Mouse (Mus musculus): ENCODE measurements at regions not wholly inside any gene's neighbourhood (a gene's known extent, or its start where the extent isn't known, plus 50 kb on each side); places are given as distances from the start of the nearest gene placed in this dataset.

DNA sequence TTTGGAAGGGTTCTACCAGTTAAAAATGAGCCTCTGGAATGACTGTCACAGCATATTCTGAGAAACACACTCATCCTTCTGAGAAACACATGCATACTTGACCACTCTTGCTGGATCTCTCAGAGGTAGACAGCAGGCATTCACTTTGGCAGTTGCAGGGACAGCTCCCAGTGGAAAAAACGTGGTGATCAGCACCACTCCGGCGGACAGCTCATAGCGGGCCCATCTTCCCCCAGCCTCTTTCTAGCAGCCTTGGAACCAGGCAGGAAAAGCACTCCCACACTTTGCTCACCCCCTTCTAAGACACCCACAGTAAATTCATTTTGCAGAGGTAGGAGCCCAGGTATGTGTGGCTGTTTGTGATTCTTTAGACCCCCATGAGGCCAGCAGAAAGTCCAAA lies 442.7 kb downstream of the Prss52 start:
- no peak overlapping the region for H3K4me2 ChIP-seq
- 5% methylated on average over 4 of the region's 4 CpGs for WGBS
- ATAC-seq (ENCODE audit: low FRiP score), result no peak
- H3K9me3 ChIP-seq, result no peaks in the 10 kb centered on the region
- no peak overlapping the region for H3K4me3 ChIP-seq (replicated peaks)
- no peak overlapping the region for H3K9ac ChIP-seq
- no peaks in the 10 kb centered on the region for H3K36me3 ChIP-seq (replicated peaks)
- 0 out of 2 replicates have a peak, but pooled peaks cover 3% of the 10 kb centered on the region for H3K27me3 ChIP-seq
- no peaks in the 10 kb centered on the region for H3K4me1 ChIP-seq
- H3K27ac ChIP-seq, result no peak overlapping the region

DNA sequence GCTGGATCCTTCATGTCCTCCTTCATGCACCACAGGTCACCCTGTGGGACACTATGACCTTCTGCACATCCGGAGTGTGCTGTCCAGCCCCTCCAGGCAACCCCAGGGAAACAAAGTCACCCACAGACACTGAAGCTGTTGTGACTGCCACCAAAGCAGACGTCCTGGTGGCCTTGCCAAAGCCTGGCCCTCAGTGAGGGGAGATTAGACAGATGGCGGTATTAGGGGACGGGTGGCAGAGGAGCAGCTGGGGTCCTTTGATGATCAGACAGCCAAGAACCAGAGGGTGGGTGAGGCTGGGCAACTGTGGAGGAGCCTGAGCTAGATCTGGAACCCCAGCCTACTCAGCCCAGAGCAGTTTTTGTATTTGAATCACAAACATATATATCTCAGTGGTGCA lies 448.9 kb downstream of the Prss52 start:
- Histone ChIP-seq H3K9ac (no peak overlapping the region), H3K4me1 (no peaks in the 10 kb centered on the region), H3K9me3 (no peaks in the 10 kb centered on the region), H3K4me2 (no peak overlapping the region), H3K27ac (no peak overlapping the region), H3K36me3 (replicated peaks) (no peaks in the 10 kb centered on the region), H3K27me3 (no peaks in the 10 kb centered on the region), H3K4me3 (replicated peaks) (no peak overlapping the region)
- no peak for ATAC-seq (ENCODE audit: low FRiP score)
- 78% methylated on average over 4 of the region's 4 CpGs for WGBS

DNA sequence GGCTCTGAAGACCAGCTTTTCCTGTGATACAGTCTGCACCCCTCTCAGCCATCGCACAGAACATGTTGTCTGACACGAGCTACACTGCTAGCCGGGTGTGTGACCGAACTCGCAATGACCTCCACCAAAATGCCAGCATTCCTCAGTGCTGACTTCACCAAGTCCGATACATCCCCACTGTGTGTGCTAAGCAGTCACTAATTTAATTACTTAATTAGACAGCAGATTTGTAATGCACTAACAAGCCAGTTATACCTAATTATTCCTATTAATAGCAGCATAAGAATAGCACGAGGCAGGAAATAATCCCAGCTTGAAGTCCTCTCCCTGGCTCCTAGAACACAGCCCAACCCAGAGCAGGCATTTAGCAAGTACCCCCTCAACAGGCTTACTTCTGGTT lies 452.0 kb downstream of the Prss52 start:
- WGBS, result 72% methylated on average over 7 of the region's 7 CpGs
- Histone ChIP-seq H3K36me3 (replicated peaks) (no peaks in the 10 kb centered on the region), H3K27me3 (no peaks in the 10 kb centered on the region), H3K4me2 (no peak overlapping the region), H3K9ac (no peak overlapping the region), H3K9me3 (no peaks in the 10 kb centered on the region), H3K4me1 (no peaks in the 10 kb centered on the region), H3K27ac (no peak overlapping the region), H3K4me3 (replicated peaks) (no peak overlapping the region)
- no peak for ATAC-seq (ENCODE audit: low FRiP score)

DNA sequence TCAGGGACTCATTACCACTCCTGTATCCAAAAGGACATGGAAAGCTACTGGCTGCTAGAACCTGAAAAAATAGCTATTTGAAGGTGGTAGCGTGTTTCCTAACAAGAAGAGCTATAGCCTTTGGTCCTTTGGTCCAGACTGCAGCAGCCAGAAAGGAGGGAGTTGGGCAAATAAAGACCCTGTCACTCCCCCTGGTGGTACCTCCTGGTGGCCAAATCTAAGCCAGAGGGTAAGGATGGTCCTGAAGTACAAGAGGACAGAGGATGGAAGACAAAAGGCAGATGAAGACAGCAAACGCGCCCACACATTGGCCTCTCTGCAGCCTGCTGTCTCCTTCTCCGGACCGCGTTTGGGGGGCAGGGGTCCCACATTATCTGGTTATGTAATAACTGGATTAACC lies 453.4 kb downstream of the Prss52 start:
- no peak overlapping the region for H3K4me3 ChIP-seq (replicated peaks)
- no peak overlapping the region for H3K9ac ChIP-seq
- H3K9me3 ChIP-seq, result no peaks in the 10 kb centered on the region
- 75% methylated on average over 6 of the region's 6 CpGs for WGBS
- H3K4me2 ChIP-seq, result no peak overlapping the region
- H3K36me3 ChIP-seq (replicated peaks), result no peaks in the 10 kb centered on the region
- H3K27ac ChIP-seq, result no peak overlapping the region
- H3K27me3 ChIP-seq, result no peaks in the 10 kb centered on the region
- no peak for ATAC-seq (ENCODE audit: low FRiP score)
- H3K4me1 ChIP-seq, result no peaks in the 10 kb centered on the region

DNA sequence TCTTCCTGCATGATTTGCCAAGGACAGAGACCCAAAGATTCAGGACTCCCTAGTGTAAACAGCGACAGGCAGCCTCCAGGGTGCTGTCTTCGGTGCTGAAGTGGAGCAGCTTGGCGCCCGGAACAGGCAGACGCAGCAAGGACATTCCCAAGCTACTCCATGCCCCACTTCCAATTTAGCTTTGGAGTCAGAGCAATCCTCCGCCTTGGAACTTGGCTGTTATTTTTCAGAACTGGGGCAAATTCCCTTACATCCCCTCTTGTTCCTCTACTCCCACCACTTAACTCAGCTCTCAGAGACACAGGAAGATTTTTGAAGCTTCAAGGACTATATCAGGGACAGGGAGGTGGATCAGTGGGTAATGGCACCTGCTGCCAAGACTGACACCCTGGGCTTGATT lies 464.6 kb downstream of the Prss52 start:
- Histone ChIP-seq H3K4me3 (replicated peaks) (no peak overlapping the region), H3K27me3 (peaks cover 24% of the 10 kb centered on the region; the same call in 1 of the 2 replicates), H3K36me3 (replicated peaks) (no peaks in the 10 kb centered on the region), H3K4me2 (no peak overlapping the region), H3K9me3 (no peaks in the 10 kb centered on the region), H3K9ac (no peak overlapping the region), H3K27ac (no peak overlapping the region), H3K4me1 (no peaks in the 10 kb centered on the region)
- 16% methylated on average over 6 of the region's 6 CpGs for WGBS
- ATAC-seq (ENCODE audit: low FRiP score), result no peak

DNA sequence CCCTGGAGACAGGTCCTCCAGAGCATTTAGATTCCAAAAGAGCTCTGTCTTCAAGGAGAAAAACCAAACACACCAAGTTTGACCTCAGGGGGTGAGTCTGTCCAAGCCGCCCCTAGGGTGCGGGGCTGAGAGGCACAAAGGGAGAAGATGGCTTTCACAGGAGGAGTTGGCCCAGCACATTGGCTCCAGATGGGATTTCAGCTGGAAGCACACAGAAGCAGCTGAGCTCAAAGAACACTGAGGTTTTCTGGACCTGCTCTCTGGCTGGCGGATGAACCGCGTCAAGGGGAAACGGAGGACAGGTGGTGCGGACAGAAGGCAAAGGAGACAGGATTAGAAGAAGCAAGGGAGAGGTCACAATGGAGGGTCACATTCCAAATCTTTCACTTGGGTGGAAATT lies 466.9 kb downstream of the Prss52 start:
- Histone ChIP-seq H3K36me3 (replicated peaks) (no peaks in the 10 kb centered on the region), H3K4me2 (no peak overlapping the region), H3K9me3 (no peaks in the 10 kb centered on the region), H3K4me3 (replicated peaks) (no peak overlapping the region), H3K27me3 (peaks cover 18% of the 10 kb centered on the region; the same call in 1 of the 2 replicates), H3K4me1 (peaks cover 9% of the 10 kb centered on the region; the same call in 1 of the 2 replicates), H3K9ac (no peak overlapping the region), H3K27ac (no peak overlapping the region)
- 79% methylated on average over 7 of the region's 7 CpGs for WGBS
- ATAC-seq (ENCODE audit: low FRiP score), result no peak

DNA sequence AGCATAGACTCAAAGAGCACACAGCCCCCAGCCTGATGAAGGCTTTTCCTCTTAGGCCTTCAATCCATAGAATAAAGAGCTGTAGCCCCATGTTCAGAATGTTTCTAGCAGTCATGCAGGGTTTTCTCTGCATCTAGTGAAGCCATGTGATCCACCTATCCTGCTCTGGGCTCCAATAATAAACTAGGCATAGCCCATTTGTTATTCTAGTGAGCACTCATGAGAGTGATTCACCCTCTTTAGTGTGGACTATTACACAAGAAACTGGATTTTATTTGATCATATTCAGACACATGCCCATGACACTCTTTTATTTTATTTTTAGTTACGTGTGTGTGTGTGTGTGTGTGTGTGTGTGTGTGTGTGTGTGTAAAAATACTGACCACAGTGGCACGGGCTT lies 468.7 kb downstream of the Prss52 start:
- Histone ChIP-seq H3K4me1 (peaks cover 12% of the 10 kb centered on the region; the same call in 1 of the 2 replicates), H3K9ac (no peak overlapping the region), H3K27me3 (peaks cover 18% of the 10 kb centered on the region; the same call in 1 of the 2 replicates), H3K9me3 (no peaks in the 10 kb centered on the region), H3K4me3 (replicated peaks) (no peak overlapping the region), H3K36me3 (replicated peaks) (no peaks in the 10 kb centered on the region), H3K4me2 (no peak overlapping the region), H3K27ac (no peak overlapping the region)
- ATAC-seq (ENCODE audit: low FRiP score), result no peak
- 82% methylated on average over 2 of the region's 2 CpGs for WGBS

DNA sequence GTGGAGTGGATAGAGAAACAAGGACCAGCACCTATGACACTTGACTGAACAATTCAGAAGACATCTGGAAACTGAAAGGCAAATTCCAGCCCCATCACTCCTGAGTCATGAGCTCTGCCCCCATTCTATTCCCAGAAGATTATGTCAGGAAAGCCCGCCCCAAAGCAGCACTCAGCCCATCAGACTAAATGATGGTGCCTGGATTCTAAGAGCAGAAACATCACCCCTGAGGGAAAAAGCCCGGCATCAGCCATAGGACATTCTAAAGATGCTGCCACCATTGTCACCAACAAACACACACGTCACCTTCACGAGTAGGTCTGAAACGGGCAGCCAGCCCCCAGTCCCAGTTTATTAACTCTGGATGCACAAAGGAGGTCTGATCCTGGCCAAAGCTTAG lies 469.7 kb downstream of the Prss52 start:
- H3K36me3 ChIP-seq (replicated peaks), result no peaks in the 10 kb centered on the region
- no peak for ATAC-seq (ENCODE audit: low FRiP score)
- no peaks in the 10 kb centered on the region for H3K9me3 ChIP-seq
- peak overlapping the region; percentile 44 for H3K27ac ChIP-seq
- H3K4me2 ChIP-seq, result no peak overlapping the region
- WGBS, result 61% methylated on average over 5 of the region's 5 CpGs
- peaks cover 12% of the 10 kb centered on the region; the same call in 1 of the 2 replicates for H3K4me1 ChIP-seq
- no peak overlapping the region for H3K9ac ChIP-seq
- H3K27me3 ChIP-seq, result peaks cover 8% of the 10 kb centered on the region; the same call in 1 of the 2 replicates
- no peak overlapping the region for H3K4me3 ChIP-seq (replicated peaks)

DNA sequence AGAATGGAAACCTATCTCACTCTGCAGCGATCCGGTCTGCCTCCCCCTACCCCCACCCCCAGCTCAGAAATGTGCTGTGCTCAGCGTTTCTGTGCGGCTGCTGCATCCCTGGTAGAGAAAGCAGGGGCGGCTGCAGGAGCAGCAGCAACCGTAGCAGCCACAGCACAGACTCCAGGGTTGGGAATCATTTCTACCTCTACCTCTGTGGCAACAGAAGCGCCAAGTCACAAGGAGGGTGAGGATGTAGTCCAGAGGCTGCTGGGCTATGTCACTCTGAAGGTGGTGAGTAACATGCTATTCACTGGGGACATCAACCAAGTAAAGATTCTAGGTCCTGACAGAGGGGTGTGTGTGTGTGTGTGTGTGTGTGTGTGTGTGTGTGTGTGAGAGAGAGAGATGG lies 470.2 kb downstream of the Prss52 start:
- ATAC-seq (ENCODE audit: low FRiP score), result 0 out of 2 replicates have a peak, but pooled peaks have one; percentile 27
- 0 out of 2 replicates have a peak overlapping the region, but pooled peaks have one; percentile 2 for H3K4me2 ChIP-seq
- H3K4me3 ChIP-seq (replicated peaks), result peak overlapping the region; percentile 10; the same call in 1 of the 2 replicates

DNA sequence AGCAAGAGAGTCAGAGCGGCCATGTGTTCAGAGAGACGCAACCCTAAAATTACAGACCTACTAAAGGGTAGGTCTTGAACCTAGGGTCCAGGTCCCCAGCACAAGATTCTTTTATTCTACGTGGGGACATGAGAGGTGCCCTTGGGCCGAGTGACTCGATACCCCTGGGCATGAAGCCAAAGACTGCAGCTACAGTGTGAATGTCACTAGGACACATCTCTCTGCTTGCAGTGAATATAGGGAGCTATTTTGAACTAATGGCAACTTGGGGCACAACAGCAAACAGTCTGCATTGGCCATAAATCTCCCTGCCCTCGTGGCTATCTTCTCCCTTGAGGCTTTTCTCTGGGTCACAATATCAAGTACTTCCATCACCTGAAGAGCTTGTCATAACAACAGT lies 470.7 kb downstream of the Prss52 start:
- no peak overlapping the region for H3K4me3 ChIP-seq (replicated peaks)
- no peak for ATAC-seq (ENCODE audit: low FRiP score)
- H3K9me3 ChIP-seq, result no peaks in the 10 kb centered on the region
- H3K4me2 ChIP-seq, result peak overlapping the region; percentile 2; the same call in 1 of the 2 replicates
- H3K4me1 ChIP-seq, result peaks cover 12% of the 10 kb centered on the region; the same call in 1 of the 2 replicates
- no peaks in the 10 kb centered on the region for H3K36me3 ChIP-seq (replicated peaks)
- WGBS, result 81% methylated on average over 6 of the region's 6 CpGs
- H3K9ac ChIP-seq, result 0 out of 2 replicates have a peak overlapping the region, but pooled peaks have one; percentile 17
- H3K27me3 ChIP-seq, result peaks cover 11% of the 10 kb centered on the region; the same call in 1 of the 2 replicates
- H3K27ac ChIP-seq, result no peak overlapping the region

More for the DNA sequence above, 470.2 kb downstream of the Prss52 start:
- 52% methylated on average over 7 of the region's 7 CpGs for WGBS
- Histone ChIP-seq H3K9ac (0 out of 2 replicates have a peak overlapping the region, but pooled peaks have one; percentile 17), H3K36me3 (replicated peaks) (no peaks in the 10 kb centered on the region), H3K27me3 (peaks cover 7% of the 10 kb centered on the region; the same call in 1 of the 2 replicates), H3K9me3 (no peaks in the 10 kb centered on the region), H3K4me1 (peaks cover 12% of the 10 kb centered on the region; the same call in 1 of the 2 replicates), H3K27ac (peak overlapping the region; percentile 44)

DNA sequence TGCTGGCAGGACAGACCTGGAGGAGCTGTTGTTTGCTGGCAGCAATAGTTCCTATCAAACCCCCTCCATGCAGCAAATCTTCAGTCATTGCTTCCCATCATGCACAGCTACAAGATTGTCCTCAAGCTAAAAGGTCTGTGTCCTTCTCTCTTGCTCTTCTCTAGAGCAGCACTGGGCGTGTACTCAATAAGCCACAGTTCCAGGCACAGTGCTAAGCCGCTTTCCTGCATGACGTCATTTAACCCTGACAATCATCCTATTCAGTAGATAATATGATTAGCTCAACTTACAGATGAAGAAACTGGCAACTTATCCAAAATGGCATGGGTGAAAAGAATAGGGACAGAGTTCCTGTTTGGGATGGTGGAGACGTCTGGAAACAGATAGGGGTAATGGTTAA lies 471.9 kb downstream of the Prss52 start:
- no peak overlapping the region for H3K9ac ChIP-seq

DNA sequence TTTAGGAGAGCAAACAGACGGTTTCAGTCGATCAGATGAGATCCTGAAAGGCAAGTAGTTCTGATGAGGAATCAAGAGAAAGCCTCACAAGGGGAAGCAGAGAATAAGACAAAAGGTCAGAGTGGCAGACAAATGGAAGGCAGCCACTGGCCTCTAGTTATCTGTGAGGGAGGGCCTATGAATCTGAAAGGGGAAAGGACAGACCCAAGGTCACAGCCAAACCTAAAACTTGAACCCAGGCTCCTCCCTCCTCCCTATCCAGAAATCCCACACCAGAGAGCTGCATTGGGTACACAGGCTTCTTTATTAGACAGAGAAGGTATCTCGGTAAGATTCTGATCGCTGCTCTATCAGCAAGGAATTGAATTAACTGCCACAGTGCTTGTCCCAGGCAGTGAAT lies 476.0 kb downstream of the Prss52 start:
- 77% methylated on average over 4 of the region's 4 CpGs for WGBS
- peaks cover 36% of the 10 kb centered on the region for H3K4me1 ChIP-seq
- H3K4me2 ChIP-seq, result no peak overlapping the region
- H3K9me3 ChIP-seq, result no peaks in the 10 kb centered on the region
- peak overlapping the region; percentile 9; the same call in 1 of the 2 replicates for H3K27ac ChIP-seq
- H3K36me3 ChIP-seq (replicated peaks), result no peaks in the 10 kb centered on the region
- peaks cover 32% of the 10 kb centered on the region for H3K27me3 ChIP-seq
- no peak for ATAC-seq (ENCODE audit: low FRiP score)
- H3K4me3 ChIP-seq (replicated peaks), result no peak overlapping the region
- no peak overlapping the region for H3K9ac ChIP-seq

More for the DNA sequence above, 471.9 kb downstream of the Prss52 start:
- no peak for ATAC-seq (ENCODE audit: low FRiP score)
- Histone ChIP-seq H3K4me2 (no peak overlapping the region), H3K27me3 (peaks cover 14% of the 10 kb centered on the region), H3K9me3 (no peaks in the 10 kb centered on the region), H3K4me3 (replicated peaks) (no peak overlapping the region), H3K27ac (no peak overlapping the region), H3K4me1 (peaks cover 18% of the 10 kb centered on the region), H3K36me3 (replicated peaks) (no peaks in the 10 kb centered on the region)
- WGBS, result 32% methylated on average over 4 of the region's 4 CpGs

DNA sequence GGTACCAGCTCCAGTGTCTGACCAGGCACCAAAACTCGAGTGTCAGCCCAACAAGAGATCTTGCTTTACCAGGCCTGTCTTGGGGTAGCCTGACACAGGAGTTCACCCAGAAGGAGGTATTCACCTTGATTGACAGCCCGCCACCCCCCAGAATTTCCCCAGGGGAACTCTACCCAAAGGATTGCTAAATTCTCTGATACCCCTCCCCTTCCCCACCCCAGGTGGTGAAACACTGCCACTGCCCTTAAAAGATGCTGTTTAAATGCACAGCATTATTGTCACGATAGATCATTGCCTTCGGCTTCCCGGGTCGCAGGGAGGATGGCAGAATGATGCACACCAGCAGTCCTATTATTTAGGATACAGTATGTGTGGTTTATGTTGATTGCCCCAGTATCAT lies 476.8 kb downstream of the Prss52 start:
- H3K4me1 ChIP-seq, result peaks cover 40% of the 10 kb centered on the region
- no peak for ATAC-seq (ENCODE audit: low FRiP score)
- H3K27ac ChIP-seq, result peak overlapping the region; percentile 50; the same call in 1 of the 2 replicates
- H3K9ac ChIP-seq, result no peak overlapping the region
- no peaks in the 10 kb centered on the region for H3K9me3 ChIP-seq
- no peak overlapping the region for H3K4me3 ChIP-seq (replicated peaks)
- WGBS, result 30% methylated on average over 6 of the region's 6 CpGs
- peaks cover 40% of the 10 kb centered on the region for H3K27me3 ChIP-seq
- no peak overlapping the region for H3K4me2 ChIP-seq
- no peaks in the 10 kb centered on the region for H3K36me3 ChIP-seq (replicated peaks)

Data from forebrain, embryonic 12.5 days (tissue).